Mouse (Mus musculus): ENCODE results near the gene Ficd.

Gene Ficd

DNA sequence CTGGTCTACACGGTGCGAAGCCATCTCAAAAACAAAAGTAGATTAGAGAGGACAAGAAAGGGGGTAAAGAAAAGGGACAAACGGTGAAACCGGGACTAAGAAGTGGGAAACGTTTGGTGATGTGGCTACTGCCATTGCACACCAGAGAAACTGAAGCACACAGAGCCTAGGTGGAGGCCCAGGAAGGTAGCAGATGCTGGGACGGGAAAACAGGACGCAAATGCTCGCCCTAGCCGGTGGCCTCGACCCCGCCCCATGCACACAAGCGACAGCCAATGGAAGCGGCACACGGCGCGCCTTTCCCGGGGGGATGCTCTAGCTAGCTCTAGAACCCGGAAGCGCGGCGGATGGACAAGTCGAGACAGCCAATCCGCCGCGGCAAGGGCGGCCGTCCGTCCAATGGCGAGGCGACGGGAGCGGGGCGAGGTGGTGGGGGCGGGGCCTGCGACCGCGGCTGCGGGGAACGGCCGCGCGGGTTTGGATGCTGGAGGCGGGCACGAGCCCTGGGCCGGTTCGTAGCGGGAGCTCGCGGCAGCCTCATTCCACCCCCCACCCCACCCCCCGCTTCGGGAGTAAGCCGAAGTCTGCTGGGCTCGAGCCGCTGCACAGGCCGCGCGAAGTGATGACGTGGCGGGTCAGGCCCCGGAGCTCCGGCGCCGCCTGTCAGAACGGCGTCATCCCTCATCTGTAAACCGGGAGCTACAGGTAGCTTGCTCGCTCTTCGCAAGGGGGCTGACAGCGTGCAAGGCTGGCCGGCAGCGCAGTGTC is at the start of gene Ficd:
Gene Ficd, plus strand, starts transcription at position 459 of the 768 bp plus-strand sequence.
- DNase-seq, result peak; percentile 94

- DNase-seq, result no peak
Measured at GRCm38 (mm10) chr5:113687514-113687913, 48.1 kb upstream of the Ficd start.

GRCm38 (mm10) chr5:113690069-113690548 is 45.5 kb upstream of the Ficd start:
- no peak for DNase-seq

GRCm38 (mm10) chr5:113690866-113691265 is 44.7 kb upstream of the Ficd start:
- no peak for DNase-seq

DNA sequence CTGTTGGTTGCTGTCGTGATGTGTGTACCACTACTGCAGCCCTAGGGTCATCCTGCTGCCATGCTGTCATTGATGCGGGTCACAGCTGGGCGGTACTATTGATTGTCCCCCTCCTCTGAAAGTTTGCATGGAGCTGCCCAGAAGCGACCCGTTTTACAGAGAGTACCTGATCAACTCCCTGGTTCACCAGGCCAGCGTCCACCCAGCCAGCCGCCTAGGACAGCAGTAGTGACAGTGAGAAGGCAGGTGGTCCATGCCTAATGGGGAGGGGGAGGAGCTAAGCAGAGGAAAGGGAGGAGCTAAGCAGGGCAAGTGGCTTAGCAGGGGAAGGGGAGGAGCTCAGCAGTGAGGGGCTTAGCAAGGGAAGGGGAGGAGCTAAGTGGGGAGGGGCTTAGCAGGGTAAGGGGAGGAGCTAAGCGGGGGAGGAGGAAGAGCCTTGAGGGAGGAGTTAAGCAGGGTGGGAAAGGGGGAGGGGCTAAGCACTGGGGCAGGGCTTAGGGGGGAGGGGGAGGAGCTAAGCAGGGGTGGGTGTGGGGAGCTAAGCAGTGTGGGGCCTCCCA is 42.3 kb upstream of the Ficd start:
- no peak for DNase-seq

DNA sequence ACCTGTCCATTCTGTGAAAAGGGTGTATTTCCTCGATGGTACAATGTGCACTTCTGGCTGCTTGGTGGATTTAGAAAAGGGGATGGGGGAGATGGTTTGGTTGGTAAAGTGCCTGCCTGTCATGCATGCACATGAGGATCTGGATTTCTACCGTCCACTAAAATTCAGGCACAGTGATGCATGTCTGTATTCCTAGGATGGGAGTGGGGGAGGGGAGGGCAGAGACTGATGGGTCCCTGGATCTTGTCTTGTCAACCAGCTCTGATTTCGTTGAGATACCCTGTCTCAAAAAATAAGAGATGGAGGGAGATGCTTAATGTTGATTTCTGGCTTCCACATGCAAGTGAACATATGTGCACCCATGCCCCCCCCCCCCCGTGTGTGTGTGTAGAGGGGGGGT is 41.6 kb upstream of the Ficd start:
- no peak for DNase-seq

GRCm38 (mm10) chr5:113694415-113694814 is 41.2 kb upstream of the Ficd start:
- no peak for DNase-seq

DNA sequence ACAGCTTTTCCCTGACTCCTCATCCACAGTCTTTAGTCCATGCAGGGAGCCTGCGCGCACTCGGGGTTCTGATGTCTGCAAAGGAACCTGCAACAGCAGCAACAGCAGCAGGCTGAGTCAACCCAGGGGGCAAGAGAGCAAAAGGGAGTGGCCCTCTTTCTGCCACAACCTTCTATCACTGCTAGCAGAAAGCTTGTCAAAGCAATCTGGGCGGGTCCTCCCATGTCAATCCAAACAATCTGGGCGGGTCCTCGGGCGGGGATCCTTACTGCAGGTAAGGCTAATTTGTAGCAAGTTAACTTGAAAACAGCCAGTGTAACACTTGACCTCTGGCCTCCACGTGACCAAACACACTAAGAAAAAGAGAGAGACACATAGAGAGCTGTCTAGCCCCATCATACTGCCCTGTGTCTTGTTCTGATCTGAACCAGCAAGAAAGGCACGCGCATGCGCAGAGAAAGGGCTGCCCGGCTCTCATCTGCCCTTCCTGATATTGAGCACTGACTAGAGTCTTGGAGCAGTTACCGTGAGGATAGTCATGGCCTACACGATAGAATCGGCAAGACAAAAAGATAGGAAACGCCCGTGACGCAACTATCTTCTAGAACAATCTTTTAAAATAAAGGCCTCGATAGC is 35.1 kb upstream of the Ficd start:
- no peak for DNase-seq

DNA sequence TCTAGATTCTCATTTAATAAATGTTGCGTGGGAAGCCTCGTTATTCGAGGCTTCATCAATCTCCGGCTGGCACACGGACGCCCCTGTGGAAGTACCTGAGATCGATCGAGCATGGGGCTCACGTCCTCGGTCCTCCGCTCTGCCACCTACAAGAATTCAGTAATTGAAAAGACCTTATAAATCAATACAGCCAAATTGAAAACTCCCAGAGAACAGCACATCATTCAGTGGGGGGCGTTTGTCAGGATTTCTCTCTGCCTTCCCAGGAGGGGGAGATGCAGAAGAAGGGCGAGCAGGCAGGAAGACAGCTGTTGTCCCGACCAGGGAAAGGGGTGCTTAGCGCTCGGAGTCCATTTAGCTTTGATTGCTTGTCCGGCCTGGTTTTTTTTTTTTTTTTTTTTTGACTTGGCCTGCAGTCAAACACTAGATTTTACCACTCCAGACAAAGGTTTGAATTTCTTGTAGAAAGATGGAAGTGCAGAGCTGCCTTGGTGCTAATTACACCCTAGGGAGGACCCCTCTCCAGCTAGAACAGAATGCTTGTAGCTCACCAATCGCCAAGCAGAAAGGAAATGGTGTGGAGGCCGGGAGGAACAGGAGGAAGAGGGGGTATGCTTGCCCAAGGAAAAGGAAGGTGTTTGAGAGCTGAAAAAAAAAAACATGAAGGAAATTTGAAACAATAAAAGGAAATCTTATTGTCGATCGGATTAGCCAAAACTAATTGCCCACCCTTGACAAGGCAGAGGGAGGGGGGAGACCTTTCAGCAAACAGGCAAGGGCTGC is 31.6 kb upstream of the Ficd start:
- DNase-seq, result no peak

DNA sequence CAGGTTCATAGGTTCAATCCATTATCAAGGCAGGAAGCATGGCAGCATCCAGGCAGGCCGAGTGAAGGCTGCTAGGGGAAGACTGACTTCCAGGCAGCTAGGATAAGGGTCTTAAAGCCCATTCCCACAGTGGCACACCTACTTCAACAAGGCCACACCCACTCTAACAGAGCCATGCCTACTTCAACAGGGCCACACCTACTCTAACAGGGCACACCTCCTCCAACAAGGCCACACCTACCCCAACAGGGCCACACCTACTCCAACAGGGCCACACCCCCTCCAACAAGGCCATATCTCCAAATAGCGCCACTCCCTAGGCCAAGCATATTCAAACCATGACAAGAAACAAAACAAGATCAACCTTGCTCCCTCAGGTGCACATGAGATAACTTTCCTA is 22.7 kb upstream of the Ficd start:
- no peak for DNase-seq

DNA sequence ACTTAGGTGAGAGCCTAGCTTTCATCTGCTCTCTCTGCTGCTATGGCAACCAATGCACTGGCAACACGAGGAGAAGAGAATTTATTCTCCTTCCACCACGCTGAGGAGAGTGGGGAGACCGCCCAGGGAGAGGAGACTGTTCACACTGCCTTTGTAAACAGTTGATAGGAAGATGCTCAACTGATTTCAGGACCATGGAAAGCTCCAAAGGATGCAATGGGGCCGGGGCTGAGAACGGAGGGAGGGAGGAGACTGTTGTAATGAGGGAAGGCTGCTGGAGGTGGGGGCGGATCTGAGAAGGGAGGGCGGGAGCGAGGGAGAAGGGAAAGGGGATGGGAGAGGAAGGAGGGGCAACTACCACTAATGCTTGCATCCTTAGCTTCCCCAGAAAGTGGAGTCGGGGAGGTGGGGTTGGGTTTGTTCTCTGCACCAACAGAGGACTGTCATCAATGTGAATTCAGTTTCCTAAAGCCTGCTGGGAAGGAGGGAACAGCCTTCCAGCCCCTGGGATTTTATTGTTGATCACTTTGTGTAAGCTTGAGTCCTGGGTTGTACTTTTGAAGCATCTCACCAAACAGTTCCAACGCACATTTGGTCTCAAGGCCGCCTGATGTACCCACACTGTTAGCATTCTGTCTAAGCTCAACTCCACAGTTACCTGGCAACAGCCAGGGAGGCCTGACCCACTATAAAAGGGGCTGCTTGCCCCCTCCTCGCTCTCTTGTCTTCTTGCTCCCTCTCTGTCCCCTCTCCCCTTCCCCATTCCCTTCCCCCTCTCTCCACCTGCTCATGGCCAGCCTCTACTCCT is 18.8 kb upstream of the Ficd start:
- DNase-seq, result peak; percentile 57

- DNase-seq, result no peak
Measured at GRCm38 (mm10) chr5:113719221-113719661, 16.4 kb upstream of the Ficd start.

- DNase-seq, result no peak
Measured at GRCm38 (mm10) chr5:113722224-113723013, 13.2 kb upstream of the Ficd start.

DNA sequence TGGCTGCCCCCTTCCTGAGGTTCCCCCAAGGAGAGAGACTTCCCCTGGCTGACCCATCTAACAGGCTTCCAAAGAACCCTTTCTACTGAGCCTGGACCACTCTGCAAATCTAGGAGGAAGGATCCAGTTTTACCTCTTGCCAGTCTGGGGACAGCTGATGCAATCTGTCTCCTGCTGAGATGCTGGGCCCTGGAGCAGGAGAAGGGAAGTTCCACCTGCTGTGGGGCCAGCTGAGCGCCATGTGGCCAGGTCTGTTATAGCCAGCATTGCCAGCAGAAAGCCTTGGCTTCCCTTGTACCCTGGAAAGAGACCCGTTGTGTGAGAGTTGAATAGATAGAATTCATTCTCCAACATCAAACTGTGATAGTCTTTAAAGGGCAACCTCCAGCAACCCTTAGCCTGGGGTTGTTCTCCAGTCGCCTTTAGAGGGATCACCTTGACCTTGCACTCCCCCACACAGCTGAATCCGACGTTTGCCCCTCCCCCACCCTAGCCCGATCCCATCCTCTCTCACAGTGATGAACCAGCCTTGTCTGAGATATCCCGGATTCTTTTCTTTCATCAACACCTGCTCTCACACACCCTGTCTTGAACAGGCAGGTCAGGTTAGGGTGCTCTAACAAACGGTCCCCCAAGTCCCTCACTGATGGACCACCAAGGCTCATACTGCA is 11.9 kb upstream of the Ficd start:
- no peak for DNase-seq

GRCm38 (mm10) chr5:113724446-113724845 is 11.2 kb upstream of the Ficd start, which contains the start of gene 1700069L16Rik:
Gene 1700069L16Rik, minus strand, starts transcription at chr5:113724772.
- peak; percentile 88 for DNase-seq

DNA sequence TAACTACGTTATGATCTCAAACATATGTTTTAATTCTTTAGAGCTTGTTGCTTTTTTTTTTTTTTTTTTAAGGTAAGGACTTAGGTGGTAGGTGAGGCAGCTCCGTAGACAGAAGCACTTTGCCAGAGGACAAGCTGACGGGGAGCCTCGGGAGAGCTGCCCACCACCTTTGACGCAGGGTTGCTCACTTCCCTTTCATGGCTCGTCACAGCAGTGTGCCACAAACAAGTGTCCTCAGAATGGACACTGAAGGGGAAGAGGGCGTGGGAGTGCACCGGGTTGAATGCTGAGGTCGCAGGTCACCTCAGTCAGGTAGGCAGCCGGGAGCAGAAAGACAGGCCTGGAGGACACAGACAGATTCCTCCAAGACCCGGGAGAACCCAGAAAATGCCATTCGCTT is 10.2 kb upstream of the Ficd start:
- DNase-seq, result no peak

GRCm38 (mm10) chr5:113726618-113727017 is 9.0 kb upstream of the Ficd start:
- no peak for DNase-seq

GRCm38 (mm10) chr5:113727238-113727637 is 8.4 kb upstream of the Ficd start:
- no peak for DNase-seq

GRCm38 (mm10) chr5:113728011-113728410 is 7.6 kb upstream of the Ficd start:
- no peak for DNase-seq

- DNase-seq, result no peak
Measured at GRCm38 (mm10) chr5:113728691-113729090, 6.9 kb upstream of the Ficd start.

DNA sequence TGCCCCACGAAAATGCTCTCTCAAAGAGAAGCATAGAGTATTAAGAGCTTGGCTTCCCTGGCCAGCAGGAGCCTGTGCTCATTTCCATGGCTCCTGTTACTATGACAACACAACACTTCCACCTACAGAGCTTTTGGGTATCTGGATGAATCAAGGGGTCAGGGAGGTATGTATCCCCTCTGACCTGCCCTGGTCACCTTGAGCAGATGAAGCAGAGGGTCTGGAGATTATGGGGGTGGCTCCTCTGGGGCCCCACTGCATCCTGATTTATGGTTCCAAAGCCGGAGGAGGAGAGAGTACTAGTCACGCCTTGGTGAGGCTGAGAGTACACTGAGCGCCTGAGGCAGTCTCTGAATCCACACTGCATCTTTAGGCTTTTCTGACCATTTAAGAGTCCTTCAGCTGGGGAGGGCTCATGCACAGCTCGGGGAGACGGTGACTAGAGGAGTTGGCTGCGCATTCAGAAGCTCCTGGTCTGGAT is 4.9 kb upstream of the Ficd start:
- DNase-seq, result no peak
